Mouse (Mus musculus) layer of hippocampus, postnatal 14 days (tissue): ENCODE data around the gene Ankrd6. TPM values are rescaled to one million over a fixed set of nuclear protein-coding genes. Genes with fewer than 3 reads are reported as not detected.

ENCODE experiments used
- DNase-seq, 2 experiments: peaks; one replicate each; pipeline ENCODE4 v3.0.0; 2021 to 2022; ENCODE audit warnings: low spot score in 2 of 2, mixed read lengths in 1 of 2
- total RNA-seq, 2 experiments: library from RNA; stranded (reverse); gene quantifications; 2 replicates each; pipeline ENCODE4 v1.2.3; 2021

Gene Ankrd6
- total RNA-seq, 2 experiments from 2014 or later, result 27.1 to 30.2 TPM

DNA sequence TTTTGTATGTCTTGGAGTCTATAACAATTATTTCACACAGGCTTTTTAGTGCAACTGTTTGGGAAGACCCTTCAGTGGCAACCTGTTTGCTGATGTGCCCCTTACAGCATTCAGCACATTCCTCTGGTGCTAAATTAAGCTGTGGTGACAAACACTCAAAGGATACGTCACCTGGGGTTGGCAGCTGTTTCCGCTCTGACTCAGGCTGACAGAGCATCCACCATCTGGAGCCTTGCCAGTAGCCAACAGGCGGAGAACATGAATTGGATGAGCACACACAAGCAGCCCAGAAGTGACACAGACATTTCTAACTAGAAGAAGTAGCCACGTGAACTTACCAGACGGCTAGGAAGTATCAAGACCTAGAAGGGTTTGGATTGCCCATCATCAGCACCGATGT, 44.0 kb downstream of the Ankrd6 start:
- DNase-seq, result peak; percentile 36 to 59

DNA sequence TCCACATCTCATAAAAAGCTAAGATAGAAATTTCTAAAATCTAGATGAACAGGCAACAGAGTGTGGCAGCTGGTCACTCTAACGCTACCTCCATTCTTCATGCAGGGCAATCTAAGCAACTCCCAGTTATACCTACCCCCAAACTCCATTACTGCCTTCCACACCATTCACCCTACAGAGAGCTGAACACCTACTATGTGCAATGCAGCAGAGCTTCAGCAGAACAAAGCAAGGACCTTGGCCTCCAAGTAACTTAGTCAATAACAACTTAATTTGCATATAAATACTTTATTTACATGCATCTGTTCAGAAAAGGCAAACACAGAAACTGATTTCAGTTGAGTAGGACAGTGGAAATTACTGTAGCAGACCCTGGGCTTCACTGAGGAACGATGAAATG, 44.7 kb downstream of the Ankrd6 start:
- DNase-seq, result no peak

DNA sequence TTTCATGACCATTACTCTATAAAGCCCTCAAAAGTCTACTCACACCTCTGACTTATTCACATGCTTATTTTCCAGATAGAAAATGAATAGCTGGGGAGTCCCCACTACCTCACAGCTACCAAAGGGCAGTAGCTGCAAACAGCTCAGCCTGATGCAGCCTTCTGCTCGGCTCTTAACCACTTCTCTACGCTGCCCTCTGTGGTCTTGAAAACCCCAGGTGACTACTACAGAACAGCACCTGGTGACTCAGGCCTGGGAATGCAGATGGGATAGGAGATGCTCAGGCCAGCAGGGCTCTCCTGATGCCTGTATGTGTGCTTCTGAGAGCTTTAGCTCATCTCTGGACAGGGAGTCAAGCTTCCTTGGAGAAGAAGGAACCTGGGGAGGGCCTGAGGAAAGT, 45.3 kb downstream of the Ankrd6 start:
- no peak for DNase-seq

DNA sequence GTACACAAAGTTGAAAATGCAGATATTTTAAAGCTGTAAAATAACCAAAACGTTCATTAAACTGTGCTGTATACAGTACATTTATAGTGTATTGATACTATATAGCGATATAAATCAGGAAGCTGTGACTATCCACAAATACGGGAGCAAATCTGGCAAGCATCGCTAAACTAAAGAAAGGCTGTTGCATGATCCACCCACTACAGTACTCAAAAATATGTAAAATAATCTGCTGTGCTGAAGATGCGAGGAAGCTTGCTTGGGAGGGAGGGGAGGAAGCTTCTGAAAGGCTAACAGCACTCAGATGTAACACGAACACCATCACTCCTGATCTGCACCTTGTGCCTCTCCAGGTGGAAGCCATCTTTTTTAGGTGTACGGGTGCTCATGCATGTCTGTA, 46.8 kb downstream of the Ankrd6 start:
- no peak for DNase-seq

DNA sequence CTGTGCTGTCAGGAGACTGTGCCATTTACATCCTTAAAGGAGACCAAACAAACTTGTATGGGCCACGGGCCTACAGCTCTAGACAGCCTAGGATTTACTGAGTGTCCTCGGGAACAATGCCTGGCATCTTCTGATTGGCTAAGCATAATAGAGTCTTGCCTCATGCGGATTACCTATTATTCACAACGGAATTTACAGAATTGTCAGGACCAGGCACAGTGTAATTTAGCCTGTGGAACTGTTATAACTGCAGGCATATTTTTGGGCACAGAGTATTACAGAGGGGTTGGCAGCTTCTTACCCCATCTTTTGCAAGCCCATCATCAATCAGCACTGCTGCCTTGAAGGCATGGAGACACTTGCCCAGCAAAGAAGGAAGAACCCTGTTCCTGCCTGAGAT, 51.6 kb downstream of the Ankrd6 start:
- DNase-seq, result no peak

DNA sequence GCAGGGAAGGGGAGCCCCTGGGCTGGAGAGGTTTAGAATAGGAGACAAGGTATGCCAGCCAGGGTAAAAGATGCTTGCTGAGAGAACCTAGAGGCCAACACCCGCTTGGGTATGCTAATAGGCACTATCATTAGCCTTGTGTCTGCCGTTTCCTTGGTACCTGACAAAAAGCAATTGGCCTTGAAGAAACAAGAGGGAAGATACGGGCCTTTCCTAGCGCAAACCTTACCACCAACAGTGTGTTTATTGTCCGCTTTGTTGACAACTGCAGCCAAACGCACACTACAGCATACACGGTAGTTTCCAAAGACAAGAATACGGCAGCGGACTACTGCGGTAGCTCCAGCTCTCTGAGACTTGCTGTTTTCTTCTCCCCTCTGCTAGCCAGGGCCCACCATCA, 59.3 kb downstream of the Ankrd6 start:
- DNase-seq, result no peak

DNA sequence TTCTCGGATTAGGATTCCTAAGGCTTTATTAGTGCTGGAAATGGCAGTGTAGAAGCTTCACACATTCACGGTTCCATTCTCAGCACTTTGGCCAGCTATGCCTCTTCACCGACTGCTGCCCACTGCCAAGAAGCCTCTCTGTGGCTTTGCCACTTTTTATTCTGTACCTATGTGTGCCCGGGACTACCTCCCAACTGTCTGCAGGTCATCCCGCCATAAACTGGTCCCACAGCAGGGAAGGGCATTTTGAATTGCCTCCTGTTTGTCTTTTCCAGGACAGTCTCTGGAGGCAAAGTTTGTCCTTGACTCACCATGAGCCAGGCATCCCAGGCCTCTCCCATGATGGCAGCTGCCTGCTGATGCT, 59.9 kb downstream of the Ankrd6 start:
- no peak for DNase-seq

DNA sequence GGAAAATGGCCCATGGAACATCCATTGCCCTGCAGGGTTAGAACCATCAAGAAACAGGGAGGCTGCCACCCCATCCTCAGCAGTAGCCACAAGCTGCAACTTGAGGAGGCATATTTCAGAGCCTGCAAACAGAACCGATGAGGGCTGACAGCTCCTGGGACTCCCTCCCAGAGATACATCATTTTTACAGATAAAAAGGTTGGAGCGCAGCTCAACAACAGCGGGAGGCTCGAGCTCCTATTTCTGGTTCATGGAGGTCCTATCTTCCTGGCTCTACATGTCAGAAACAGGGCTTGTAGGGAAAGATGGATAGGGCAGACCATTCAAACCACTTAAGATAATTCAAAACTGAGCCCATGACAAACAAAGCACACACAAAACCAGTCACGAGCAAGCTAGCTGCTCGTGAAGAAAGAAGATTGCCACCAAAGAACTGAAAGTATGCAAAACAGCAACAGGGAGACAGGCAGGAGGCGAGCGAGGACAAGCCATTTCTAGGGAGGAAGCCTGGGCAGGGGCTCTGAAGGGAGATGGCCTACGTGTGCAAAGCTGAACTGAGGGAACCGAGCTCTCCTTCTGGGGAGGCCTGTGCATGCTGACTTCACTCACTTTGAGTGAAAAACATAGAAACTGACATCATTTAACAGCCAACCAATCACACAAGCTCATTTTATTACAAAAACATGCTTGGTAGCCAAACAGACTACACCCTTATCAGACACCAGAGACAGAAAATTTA, 60.5 kb downstream of the Ankrd6 start:
- peak in 1 of 2 experiments; percentile 58 for DNase-seq

DNA sequence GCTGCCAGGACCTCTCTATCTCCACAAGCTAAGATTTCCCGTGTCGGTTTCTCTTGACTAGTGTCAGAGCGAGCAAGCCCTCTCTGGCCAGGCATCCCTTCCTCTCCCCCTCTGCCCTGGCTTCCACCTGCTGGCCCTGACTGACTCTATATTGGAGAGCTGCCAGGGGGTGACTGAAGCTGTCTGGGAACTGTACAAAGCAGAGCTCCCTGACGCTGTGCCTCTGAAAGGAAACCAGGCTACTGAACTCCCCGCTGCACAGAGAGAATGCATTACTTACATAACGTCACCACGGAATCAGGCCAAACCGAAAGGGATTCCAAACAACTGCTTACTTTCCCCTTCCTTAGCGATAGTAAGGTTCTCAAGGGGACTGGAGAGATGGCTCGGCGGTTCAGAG, 61.4 kb downstream of the Ankrd6 start:
- DNase-seq, result peak; percentile 41 to 67

DNA sequence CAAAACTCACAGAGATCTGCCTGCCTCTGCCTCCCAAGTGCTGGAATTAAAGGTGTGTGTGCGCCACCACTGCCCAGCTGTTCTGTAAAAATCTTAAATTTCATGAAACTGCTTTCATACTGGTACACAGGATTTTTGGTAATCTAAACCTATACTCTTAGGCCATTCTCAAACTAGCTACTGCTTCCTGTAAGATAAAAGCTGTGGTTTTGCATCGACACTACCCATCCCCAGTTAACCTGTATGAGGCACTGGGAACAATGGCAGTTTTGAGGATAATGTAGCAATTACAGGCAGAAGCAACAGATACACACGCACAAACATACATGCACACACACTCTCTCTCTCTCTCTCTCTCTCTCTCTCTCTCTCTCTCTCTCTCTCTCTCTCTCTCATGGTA, 64.2 kb downstream of the Ankrd6 start:
- DNase-seq, result no peak

DNA sequence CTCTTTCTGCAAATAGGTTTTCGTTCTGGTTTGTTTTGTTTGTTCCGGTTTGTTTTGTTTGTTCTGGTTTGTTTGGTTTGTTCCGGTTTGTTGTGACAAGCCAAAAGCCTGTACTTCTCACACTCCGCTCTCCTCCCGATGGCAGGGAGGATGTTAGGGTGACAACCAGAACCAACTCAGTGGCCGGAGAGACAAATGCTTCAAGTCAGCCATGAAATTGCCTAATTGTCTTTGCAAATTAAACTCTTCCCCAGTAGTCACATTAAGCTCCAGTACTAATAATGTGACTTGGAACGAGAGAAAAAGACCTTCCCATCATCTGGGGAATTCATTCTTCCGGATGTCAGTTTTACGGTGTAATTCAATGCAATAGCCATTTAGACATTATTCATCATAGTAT, 66.0 kb downstream of the Ankrd6 start:
- DNase-seq, result no peak

DNA sequence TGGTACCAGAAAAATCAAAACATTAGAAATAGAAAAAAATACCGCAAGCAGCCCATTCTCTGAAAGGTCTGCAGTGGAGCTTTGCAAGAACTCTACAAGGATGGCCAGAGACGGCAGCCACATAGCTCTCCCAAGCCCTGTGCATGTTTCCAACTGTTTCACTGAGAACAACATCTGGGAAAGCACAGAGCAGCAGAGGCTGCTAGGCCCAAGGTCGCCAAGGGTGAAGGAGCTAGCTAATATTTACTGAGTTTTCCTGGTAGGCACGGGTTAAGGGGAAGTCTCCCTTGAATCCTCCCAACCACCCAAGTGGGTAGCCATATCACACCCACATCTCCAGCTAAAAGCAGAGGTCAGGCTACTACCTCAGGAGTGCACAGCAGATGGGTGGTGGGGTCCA, 69.6 kb downstream of the Ankrd6 start:
- no peak for DNase-seq

DNA sequence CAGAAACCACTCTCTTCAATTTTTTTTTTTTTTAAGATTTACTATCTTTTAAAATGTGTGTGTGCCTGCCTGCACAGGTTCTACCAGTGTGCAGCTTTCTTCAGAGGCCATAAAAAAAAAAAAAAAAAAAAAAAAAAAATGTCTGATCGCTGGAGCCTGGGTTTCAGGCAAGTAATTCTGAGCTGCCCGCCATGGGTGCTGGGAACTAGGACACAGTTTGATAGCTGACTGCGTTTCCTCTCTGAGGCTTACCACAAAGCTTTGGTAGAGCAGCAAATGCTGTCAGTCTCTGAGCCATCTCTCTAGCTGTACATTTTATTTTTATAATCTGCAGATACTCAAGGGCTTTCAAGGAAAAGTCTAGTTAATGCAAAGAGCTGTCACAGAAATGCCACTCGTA, 76.0 kb downstream of the Ankrd6 start:
- no peak for DNase-seq

DNA sequence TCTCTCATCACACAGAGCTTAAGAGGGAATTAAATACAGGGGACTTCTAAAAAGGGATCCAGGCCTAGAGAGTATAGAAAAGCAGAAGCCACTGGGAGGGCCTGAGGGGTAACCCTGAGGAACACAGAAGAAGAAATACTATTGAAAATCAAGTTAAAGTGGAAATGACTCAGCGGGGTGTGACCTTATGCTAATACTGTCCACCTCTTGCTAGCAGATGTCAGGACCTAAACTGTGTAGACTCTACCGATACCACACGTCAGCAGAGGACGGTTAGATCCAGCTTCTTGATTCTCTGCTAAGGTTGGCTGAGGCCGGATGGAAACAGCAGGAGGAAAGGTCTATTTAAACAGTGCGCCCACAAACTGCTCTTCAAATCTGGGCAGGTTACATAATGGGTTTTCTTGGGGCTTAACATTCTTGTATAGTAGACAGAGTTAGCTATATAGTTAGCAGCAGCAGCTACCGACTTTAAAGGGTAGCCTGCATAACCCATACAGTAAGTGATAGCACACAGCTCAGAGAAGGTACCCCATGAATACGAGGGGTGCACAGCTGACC, 78.4 kb downstream of the Ankrd6 start:
- no peak for DNase-seq

DNA sequence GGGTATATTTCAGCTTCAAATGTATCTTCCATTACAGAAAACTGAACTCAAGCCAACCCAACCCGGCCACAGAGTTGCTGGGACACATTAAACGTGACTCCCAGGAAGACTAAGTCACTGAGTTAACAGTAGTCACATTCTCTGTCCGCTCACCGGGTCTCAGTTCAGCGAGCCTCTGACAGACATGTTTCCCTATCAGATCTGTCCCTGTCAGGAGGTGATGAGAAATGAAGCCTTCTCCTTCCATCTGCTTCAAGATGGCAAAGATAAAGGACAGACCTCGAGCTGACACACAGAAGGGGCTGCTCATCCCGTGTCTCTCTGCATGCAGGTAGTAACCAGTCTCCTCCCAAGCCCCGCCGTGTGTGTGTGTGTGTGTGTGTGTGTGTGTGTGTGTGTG, 81.3 kb downstream of the Ankrd6 start:
- DNase-seq, result no peak

DNA sequence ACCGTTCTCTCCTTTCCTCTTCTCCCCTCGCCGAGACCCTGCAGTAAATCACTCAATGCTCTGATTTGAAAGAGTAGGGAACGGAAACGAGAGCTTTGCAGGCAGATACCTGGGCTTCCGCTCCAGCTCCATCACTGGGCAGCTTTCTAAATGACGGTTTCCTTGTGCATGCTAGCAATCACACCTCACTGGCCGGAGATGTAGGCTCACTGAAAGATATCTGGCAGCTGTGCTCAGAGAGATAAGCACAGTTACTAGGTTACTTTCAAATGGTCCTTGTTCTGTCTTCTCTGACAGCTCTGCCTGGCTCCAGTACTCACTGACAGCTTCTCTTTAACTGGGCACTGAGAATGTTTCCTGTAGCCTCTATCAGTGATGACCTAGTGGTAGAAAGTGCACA, 81.8 kb downstream of the Ankrd6 start:
- DNase-seq, result no peak

DNA sequence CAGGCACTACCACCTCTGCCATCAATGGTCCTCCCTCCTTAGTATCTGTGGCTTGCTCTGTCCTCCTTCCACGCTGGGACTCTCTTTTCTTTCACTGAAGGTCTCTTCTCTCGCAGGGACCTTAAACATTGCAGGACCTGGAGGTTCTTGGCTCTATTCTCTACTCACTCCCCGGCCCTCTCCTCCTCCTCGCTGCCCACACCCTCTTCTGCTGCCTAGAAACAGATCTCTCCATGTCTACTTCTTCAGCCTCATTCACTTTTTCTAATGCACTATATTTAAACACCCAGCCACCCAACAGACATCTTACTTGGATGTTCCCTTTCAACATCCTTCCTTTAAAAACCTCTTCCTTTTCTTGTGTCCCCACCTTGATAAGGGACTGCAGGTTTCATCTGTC, 82.2 kb downstream of the Ankrd6 start:
- DNase-seq, result no peak

DNA sequence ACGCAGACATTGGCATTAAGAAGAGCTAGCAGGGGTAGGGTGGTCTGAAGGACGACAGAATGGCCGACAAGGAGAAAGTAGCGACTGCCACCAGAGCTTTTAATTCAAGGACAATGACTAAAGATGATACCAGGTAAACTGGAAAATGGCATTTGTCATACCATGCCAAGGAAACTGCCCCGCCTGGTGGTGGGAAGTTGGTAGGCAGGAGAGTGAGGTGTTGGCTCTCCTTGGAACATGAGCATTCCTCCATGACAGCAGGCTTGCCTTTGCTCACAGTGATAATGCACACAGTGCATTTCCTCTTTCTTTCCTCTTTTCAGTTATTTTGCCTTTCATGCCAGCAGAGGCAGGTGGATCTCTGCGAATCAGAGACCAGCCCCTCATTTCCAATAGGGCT, 83.2 kb downstream of the Ankrd6 start:
- DNase-seq, result no peak

DNA sequence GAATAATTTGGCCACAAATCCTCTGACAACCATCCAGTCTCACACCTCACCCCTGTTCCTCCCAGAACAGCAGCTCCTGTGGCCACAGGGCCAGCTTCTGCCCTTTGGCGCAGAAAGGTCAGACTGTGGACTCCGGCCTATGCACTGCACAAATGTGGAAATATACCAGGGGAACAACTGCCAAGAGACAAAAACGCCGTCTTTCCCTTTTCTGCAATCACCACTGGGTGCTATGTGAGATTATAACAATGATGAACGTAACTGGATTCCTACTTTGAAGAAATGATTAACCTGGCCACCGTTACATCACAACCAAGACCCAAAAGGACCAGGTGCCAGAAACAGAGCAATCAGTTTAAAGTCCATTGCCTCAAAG, 85.8 kb downstream of the Ankrd6 start:
- DNase-seq, result no peak

DNA sequence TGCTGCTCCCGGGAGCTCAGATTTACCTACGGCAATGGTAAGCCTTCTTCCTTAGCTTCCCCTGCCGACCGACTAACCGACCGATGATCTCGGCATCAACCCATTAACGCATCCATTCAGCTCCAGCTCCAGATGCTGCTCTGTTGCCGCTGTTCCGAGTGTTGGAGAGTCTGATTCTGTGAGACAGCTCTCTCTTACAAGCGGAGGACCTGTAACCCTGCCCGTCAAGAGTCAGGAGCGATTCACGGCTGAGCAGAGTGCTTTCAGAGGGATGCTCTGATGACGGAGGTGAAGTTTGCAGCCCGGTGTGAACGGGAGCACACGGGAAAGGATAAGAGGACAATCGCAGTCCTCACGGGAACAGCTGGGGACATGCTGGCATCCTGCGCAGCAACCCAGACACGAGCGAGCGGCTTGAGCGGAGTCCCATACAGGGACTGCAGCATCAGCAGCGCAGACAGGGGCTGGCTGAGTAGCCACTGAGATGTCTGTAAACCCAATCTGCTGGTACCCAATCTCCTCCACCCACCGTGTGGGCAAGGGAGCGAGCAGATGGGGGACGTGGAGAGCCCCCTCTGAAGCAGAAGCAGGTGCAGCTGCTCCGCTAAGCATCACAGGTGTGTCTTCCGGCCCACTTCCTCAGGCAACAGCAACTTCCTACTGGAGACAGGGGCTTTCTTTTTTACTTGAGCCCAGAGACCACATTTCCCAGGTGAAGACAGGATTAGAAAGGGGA, 86.3 kb downstream of the Ankrd6 start:
- DNase-seq, result peak in 1 of 2 experiments; percentile 14

DNA sequence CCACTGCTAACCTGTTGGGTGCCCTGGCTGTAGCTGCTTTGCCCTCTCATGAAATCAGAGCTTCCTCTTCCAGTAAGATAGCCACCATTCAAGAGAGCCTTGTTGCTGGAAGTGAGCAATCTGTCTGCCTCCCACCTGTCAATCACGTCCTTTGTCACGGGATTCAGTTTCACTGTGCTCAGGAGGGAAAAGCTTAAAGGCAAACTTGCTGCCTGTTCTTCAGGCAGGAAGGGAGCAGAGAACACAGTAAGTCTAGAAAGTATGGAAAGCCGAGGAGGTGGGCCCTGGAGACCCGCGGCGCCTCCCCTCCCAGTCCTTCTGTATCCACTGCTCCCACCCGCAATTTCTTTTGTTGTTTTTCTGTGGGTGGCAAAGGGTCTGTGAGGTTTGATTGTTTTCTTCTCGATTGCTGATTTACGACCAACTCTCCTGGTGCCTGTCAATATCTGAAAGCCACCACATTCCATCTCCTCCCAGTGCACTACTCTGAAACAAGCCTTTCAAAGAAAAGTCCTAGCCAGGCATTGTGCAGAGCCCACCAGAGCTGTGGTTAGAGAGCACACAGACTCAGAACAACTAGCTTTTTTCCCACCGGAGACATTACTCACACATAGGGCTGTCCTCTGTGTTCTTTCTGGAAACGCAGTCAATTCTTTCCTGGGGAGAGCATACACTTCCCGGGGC, 87.1 kb downstream of the Ankrd6 start:
- DNase-seq, result peak; percentile 37 to 54
